Mouse (Mus musculus) liver, embryonic 16.5 days (tissue): ENCODE data around the gene Serpinf1. TPM values are rescaled to one million over a fixed set of nuclear protein-coding genes. Genes with fewer than 3 reads are reported as not detected.
A peak's percentile ranks its signal among the peaks of the same experiment; 100 is the strongest.

ENCODE experiments used
- ATAC-seq: fragments of 200-750 bp; cut with Nextera tagmentation; 2 replicates; pipeline ENCODE4 v1.8.0; 2017; ENCODE audit warnings: low read depth, mild to moderate bottlenecking, moderate number of reproducible peaks, moderate library complexity
- H3K27ac ChIP-seq: fragments of 300-500 bp; sonication (generic); 2 replicates; pipeline ENCODE4 v1.5.1; 2014; ENCODE audit warnings: mild to moderate bottlenecking, low read length
- H3K27me3 ChIP-seq: fragments of 300-500 bp; sonication (generic); 2 replicates; pipeline ENCODE4 v1.6.1; 2014; ENCODE audit warnings: low read depth, low read length, mixed read lengths; ENCODE audit not compliant: control insufficient read depth, insufficient read depth
- H3K36me3 ChIP-seq: fragments of 300-500 bp; sonication (generic); 2 replicates; pipeline ENCODE4 v1.6.1; 2014; ENCODE audit warnings: mild to moderate bottlenecking; ENCODE audit not compliant: control insufficient read depth, insufficient read depth
- H3K4me1 ChIP-seq: fragments of 300-500 bp; sonication (generic); 2 replicates; pipeline ENCODE4 v1.6.1; 2014; ENCODE audit warnings: low read depth, low read length, mixed read lengths; ENCODE audit not compliant: control insufficient read depth
- H3K4me2 ChIP-seq: fragments of 300-500 bp; sonication (generic); 2 replicates; pipeline ENCODE4 v1.6.1; 2014; ENCODE audit warnings: low read depth, low read length, mixed read lengths
- H3K4me3 ChIP-seq: fragments of 300-500 bp; sonication (generic); 2 replicates; pipeline ENCODE4 v1.5.1; 2014; ENCODE audit warnings: low read depth, mild to moderate bottlenecking, low read length
- H3K9ac ChIP-seq: fragments of 300-500 bp; sonication (generic); 2 replicates; pipeline ENCODE4 v1.6.1; 2014; ENCODE audit warnings: low read depth, low read length
- H3K9me3 ChIP-seq: fragments of 300-500 bp; sonication (generic); replicated peaks from 2 replicates; pipeline ENCODE4 v1.6.1; 2016; ENCODE audit warnings: low read length; ENCODE audit not compliant: control insufficient read depth
- WGBS: fragments of 180-500 bp; shearing (Covaris S2); extraction: QIAGEN DNeasy Blood & Tissue Kit; methylation state at CpG from one replicate; pipeline ENCODE4 v1.1.7; 2014; ENCODE audit not compliant: insufficient replicate concordance; 5-methylcytosine and 5-hydroxymethylcytosine counted together
- polyA plus RNA-seq: library from polyadenylated mRNA; unstranded; fragments of >200 nt; fragmentation: Nextera tagmentation; extraction: Ambion mirVana; gene quantifications from 2 replicates; pipeline ENCODE4 v1.2.1, GENCODE M21; 2015

The Serpinf1 gene
- 363 and 402 TPM in 2 replicates for polyA plus RNA-seq

DNA sequence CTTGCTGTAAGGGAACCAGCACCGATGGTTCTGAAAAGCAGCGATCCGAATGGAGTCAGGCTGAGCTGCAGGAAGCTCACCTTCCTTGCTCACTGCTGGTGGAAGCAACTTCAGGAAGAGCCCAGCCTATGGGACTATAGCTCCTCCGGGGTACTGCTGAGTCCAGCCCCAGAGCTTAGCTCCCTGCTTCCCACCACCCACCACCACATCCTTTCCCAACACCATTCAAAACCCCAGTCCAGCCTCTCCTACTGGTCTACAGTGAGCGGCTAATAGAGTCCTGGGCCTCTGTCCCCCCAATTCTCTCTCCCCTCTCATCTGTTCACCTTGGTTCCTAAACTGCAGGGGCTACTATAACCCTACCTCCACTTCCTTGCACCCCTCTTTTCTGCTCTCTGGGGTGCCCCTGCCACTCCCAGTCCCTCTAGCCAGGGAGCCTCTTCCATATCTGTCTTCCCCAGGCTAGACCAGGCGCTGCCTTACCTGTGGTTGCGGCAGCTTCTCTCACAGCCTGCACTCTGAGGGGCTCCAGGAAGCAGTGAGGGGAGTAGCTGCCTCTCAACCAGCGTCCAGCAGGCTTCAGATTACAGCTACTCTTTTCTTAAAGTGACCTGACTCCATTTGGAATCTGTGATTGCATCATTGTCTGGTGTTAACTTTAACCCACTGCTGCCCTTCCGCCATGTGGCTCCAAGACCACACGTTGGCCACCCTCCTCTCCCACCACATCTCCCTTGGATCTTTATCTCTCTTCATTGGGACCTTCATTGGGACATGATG, at the start of gene Serpinf1:
TSS of gene Serpinf1 (minus strand) at position 689 of the 780 bp plus-strand sequence.
- Histone ChIP-seq H3K27ac (peak within 1 kb of the TSS; percentile 64; the same call in 1 of the 2 replicates), H3K36me3 (no peaks in the 10 kb centered on the region), H3K9me3 (no peaks in the 10 kb centered on the region), H3K4me3 (peak within 1 kb of the TSS; percentile 52), H3K27me3 (no peaks in the 10 kb centered on the region), H3K4me2 (peak within 1 kb of the TSS; percentile 25), H3K9ac (peak within 1 kb of the TSS; percentile 30), H3K4me1 (no peaks in the 10 kb centered on the region; the same call in 1 of the 2 replicates)
- WGBS = 27% methylated on average over 10 of the region's 10 CpGs
- ATAC-seq = peak; percentile 46

DNA sequence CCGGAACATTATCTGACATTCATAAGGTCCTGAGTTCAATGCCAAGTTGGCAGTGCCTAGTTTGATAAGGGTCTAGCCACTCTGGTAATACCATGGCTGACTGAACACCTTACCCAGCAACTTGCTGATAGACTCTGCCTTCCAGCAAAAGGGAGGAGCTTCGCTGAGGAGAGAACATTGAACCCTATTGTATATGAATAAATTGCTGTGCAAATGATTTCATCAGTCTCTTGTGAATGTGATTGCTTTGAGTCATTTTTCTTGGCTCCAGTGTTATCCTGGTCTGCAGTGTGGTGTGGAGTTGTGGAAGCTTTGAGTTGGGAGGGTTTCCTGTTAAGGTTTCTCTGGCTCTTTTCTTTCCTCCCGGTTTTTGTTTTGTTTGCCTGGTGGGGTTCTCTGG, 48.2 kb upstream of the Serpinf1 start:
- no peak overlapping the region for H3K4me2 ChIP-seq
- peaks cover 3% of the 10 kb centered on the region; the same call in 1 of the 2 replicates for H3K9me3 ChIP-seq
- H3K4me3 ChIP-seq = no peak overlapping the region
- H3K4me1 ChIP-seq = peaks cover 31% of the 10 kb centered on the region
- 57% methylated on average over 3 of the region's 3 CpGs for WGBS
- H3K36me3 ChIP-seq = peaks cover 9% of the 10 kb centered on the region
- no peak overlapping the region for H3K27ac ChIP-seq
- no peak for ATAC-seq
- no peaks in the 10 kb centered on the region for H3K27me3 ChIP-seq
- no peak overlapping the region for H3K9ac ChIP-seq

DNA sequence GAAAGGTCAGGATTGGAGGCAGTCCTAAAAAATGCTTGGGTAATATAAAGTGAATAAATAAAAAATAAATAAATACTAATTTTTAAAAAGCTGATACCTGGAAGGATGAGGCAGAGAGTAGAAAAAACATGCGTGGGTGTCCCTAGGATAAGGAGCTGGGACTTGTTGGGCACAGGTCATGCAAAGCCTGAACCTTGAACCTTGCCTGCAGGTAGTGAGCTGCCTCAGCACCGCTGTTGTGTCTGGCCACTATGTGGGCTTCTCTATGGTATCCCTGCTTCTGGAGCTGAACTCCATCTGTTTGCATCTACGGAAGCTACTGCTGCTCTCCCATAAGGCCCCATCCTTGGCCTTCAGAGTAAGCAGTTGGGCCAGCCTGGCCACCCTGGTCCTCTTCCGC, 46.8 kb upstream of the Serpinf1 start:
- no peak for ATAC-seq
- H3K27ac ChIP-seq = no peak overlapping the region
- no peak overlapping the region for H3K4me2 ChIP-seq
- no peak overlapping the region for H3K4me3 ChIP-seq
- no peaks in the 10 kb centered on the region for H3K27me3 ChIP-seq
- 79% methylated on average over 4 of the region's 4 CpGs for WGBS
- H3K4me1 ChIP-seq = peaks cover 35% of the 10 kb centered on the region
- H3K36me3 ChIP-seq = peaks cover 23% of the 10 kb centered on the region
- H3K9ac ChIP-seq = no peak overlapping the region
- H3K9me3 ChIP-seq = peaks cover 3% of the 10 kb centered on the region; the same call in 1 of the 2 replicates

DNA sequence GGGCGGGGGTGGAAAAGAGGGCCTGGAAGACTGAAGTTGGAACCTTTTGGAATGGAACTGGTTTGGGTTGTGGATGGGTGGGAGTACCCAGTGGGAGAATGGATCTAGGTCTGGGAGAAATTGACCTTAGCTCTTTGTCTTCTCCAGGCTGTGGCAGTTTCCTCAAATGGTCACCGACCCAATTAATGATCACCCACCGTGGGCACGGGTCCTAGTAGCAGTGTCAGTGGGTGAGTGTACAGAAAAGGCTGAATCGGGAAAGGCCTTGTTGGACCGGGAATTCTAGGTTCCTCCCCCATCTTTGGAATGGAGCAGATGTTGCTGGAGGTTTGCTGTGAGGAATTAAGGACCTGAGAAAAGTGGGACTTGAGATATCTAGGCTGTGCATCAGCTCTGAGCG, 45.9 kb upstream of the Serpinf1 start:
- H3K27ac ChIP-seq = peak overlapping the region; percentile 54; the same call in 1 of the 2 replicates
- WGBS = 52% methylated on average over 7 of the region's 7 CpGs
- peaks cover 3% of the 10 kb centered on the region; the same call in 1 of the 2 replicates for H3K9me3 ChIP-seq
- peak overlapping the region; percentile 56 for H3K9ac ChIP-seq
- peak overlapping the region; percentile 56 for H3K4me3 ChIP-seq
- no peak for ATAC-seq
- H3K27me3 ChIP-seq = no peaks in the 10 kb centered on the region
- H3K4me1 ChIP-seq = peaks cover 41% of the 10 kb centered on the region
- peak overlapping the region; percentile 69 for H3K4me2 ChIP-seq
- H3K36me3 ChIP-seq = peaks cover 27% of the 10 kb centered on the region

DNA sequence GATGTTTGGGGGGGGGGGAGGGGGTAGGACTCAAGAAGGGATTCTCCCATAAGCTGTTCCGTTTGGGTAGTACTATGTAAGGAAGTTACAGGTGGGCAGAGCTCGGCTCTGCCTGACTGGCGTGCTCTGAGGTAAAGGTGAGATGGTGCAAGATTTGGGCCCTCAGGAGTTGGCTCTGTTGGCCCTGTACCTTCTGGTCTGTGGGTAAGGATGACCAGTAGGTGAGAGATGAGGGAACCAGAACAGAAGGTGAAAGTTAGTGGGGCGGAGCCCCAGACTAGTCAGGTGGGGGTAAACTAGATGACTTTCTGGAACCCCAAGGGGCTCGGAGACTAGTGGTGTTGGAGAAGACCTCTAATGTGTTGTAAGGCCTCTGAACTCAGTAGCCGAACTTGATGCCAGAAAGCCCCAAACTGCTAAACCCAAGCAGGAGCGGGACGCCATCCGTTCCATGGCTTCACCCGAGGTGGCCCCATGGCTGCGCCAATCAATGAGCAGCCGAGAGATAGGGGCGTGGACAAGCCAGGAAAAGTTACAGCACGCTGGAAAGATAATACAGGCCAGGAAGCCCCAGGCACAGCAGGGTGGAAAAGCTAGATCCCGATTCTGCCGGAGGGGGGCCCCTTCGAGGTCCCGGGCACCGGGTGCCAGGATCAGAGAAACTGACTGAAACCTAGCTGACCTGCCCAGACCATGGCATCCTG, 45.2 kb upstream of the Serpinf1 start:
- peak overlapping the region; percentile 69 for H3K4me2 ChIP-seq
- H3K9me3 ChIP-seq = peaks cover 3% of the 10 kb centered on the region; the same call in 1 of the 2 replicates
- peak overlapping the region; percentile 56 for H3K9ac ChIP-seq
- H3K4me3 ChIP-seq = peak overlapping the region; percentile 56
- H3K27me3 ChIP-seq = no peaks in the 10 kb centered on the region
- ATAC-seq = peak; percentile 75
- 15% methylated on average over 19 of the region's 19 CpGs for WGBS
- H3K27ac ChIP-seq = peak overlapping the region; percentile 54
- H3K36me3 ChIP-seq = peaks cover 29% of the 10 kb centered on the region
- H3K4me1 ChIP-seq = peaks cover 43% of the 10 kb centered on the region

DNA sequence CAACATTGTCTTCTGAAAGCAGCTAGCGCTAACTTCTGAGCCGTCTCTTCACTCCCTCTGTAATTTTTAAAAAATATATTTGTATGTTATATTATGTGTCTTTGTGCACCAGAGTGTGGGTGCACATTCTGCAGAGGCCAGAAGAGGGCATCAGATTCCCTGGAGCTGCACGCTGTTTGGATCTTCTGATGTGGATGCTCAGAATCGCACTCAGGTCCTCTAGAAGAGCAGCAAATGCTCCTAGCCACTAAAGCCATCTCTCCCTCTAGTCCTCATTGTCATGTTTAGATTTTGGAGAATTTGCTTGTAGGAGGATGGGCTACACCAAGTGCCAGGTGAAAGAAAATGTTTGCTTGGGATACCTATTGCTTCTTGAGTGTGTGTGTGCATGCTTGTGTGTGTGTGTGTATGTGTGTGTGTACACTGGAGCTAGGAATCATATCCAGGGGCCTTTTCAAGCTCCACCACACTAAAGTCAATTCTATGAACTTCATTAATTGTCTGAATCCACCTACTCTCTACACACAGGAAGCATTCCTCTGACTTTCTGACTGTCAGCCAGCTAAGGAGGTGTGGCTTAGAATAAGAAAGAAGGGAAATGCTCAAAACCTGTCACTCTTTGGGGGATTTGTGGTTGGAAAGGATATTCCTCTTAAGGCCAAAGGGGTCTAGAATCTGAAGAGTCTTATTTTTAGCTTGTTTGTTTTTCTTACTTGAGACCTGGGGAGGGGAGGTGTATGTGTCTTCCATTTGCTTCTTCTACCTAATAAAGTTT, 44.4 kb upstream of the Serpinf1 start:
- H3K4me1 ChIP-seq = peaks cover 42% of the 10 kb centered on the region
- H3K27me3 ChIP-seq = no peaks in the 10 kb centered on the region
- H3K4me3 ChIP-seq = no peak overlapping the region
- H3K36me3 ChIP-seq = peaks cover 29% of the 10 kb centered on the region
- 95% methylated on average over 4 of the region's 4 CpGs for WGBS
- no peak for ATAC-seq
- peaks cover 3% of the 10 kb centered on the region; the same call in 1 of the 2 replicates for H3K9me3 ChIP-seq
- peak overlapping the region; percentile 69 for H3K4me2 ChIP-seq
- H3K27ac ChIP-seq = no peak overlapping the region
- H3K9ac ChIP-seq = no peak overlapping the region

DNA sequence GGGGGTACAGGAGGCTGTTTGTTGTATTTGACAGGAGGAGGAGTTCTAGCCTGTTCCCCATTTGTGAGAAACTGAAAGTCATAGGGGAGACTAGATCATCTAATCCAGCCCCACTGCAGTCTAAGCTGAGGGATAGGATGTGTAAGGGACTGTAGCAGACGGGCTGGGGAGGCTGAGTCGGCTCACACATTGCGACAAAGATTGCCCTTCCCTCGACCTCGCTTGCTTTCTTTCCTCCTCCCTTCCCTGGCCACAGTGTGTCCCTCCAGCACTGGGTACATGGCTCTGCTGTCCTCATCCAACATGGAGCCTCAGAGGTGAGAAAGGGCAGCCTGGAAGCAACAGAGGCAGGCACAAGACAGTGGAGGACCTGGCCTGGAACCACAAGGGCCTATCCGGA, 42.5 kb upstream of the Serpinf1 start:
- Histone ChIP-seq H3K4me3 (no peak overlapping the region), H3K9me3 (peaks cover 3% of the 10 kb centered on the region; the same call in 1 of the 2 replicates), H3K9ac (no peak overlapping the region), H3K27ac (no peak overlapping the region), H3K4me2 (no peak overlapping the region), H3K27me3 (no peaks in the 10 kb centered on the region), H3K36me3 (peaks cover 29% of the 10 kb centered on the region), H3K4me1 (peaks cover 44% of the 10 kb centered on the region)
- 77% methylated on average over 6 of the region's 6 CpGs for WGBS
- ATAC-seq = no peak

DNA sequence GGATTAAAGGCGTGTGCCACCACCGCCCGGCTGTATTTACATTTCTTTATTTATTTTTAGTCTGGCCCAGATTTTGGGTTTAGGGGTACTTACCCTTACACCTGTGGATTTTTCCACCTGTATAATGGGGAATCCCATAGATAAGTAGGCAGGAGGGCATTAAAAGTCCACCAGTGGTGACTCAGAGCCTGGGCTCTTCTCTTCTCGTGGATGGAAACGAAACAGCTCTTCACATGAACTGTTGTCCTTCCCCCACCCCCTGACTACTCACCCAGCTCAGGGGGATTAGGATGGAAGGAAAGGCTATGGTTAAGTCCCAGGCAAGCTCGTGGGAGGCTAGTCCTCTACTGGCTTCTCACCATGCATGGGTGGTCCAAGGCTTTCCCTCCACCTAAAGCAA, 41.9 kb upstream of the Serpinf1 start:
- Histone ChIP-seq H3K27me3 (no peaks in the 10 kb centered on the region), H3K36me3 (peaks cover 29% of the 10 kb centered on the region), H3K4me1 (peaks cover 49% of the 10 kb centered on the region), H3K4me3 (no peak overlapping the region), H3K4me2 (no peak overlapping the region), H3K27ac (no peak overlapping the region), H3K9me3 (peaks cover 3% of the 10 kb centered on the region; the same call in 1 of the 2 replicates), H3K9ac (no peak overlapping the region)
- ATAC-seq = no peak
- WGBS = 80% methylated on average over 6 of the region's 6 CpGs
